Mouse (Mus musculus) myocyte (in vitro differentiated cells): ENCODE results near the gene Tbx20. TPM values are rescaled to one million over a fixed set of nuclear protein-coding genes. Genes with fewer than 3 reads are reported as not detected.

Experiments
- H3K27me3 ChIP-seq: one replicate; pipeline ENCODE4 v1.6.1; 2011; ENCODE audit not compliant: control insufficient read depth, insufficient read depth, insufficient read length
- H3K36me3 ChIP-seq: one replicate; pipeline ENCODE4 v1.6.1; 2011; ENCODE audit not compliant: control insufficient read depth, insufficient read depth
- H3K4me2 ChIP-seq: one replicate; pipeline ENCODE4 v1.6.1; 2011; ENCODE audit warnings: low read depth, control low read depth
- H3K4me3 ChIP-seq: one replicate; pipeline ENCODE4 v1.5.1; 2011; ENCODE audit warnings: mild to moderate bottlenecking, control low read depth, moderate library complexity
- H3K79me2 ChIP-seq: one replicate; pipeline ENCODE4 v1.6.1; 2011; ENCODE audit not compliant: control insufficient read depth, insufficient read depth
- H3ac ChIP-seq: one replicate; pipeline ENCODE4 v1.6.1; 2011; ENCODE audit not compliant: control insufficient read depth, insufficient read length
- CEBPB ChIP-seq: IDR thresholded peaks from 2 replicates; pipeline ENCODE4 v1.6.1; 2011; ENCODE audit warnings: mild to moderate bottlenecking, moderate library complexity; ENCODE audit not compliant: poor library complexity, insufficient read depth, severe bottlenecking
- E2F4 ChIP-seq: IDR thresholded peaks from one replicate; pipeline ENCODE4 v1.6.1; 2011; ENCODE audit warnings: mild to moderate bottlenecking, control low read depth, moderate library complexity; ENCODE audit not compliant: insufficient read depth
- MAX ChIP-seq: IDR thresholded peaks from one replicate; pipeline ENCODE4 v1.6.1; 2011; ENCODE audit warnings: low read depth, mild to moderate bottlenecking, control low read depth
- MYOD1 ChIP-seq, 3 experiments: IDR thresholded peaks; one replicate each; pipeline ENCODE4 v1.6.1; 2011; ENCODE audit warnings: control low read depth in 2 of 3, low read depth in 2 of 3, mild to moderate bottlenecking in 2 of 3, moderate library complexity in 1 of 3; ENCODE audit not compliant: insufficient read length in 2 of 3, control insufficient read depth in 1 of 3
- MYOG ChIP-seq, 3 experiments: IDR thresholded peaks; one replicate each; pipeline ENCODE4 v1.6.1; 2011; ENCODE audit warnings: control low read depth in 2 of 3, low read depth in 2 of 3, mild to moderate bottlenecking in 2 of 3; ENCODE audit not compliant: insufficient read length in 2 of 3, control insufficient read depth in 1 of 3, insufficient read depth in 1 of 3
- POLR2A ChIP-seq: IDR thresholded peaks from one replicate; pipeline ENCODE4 v1.6.1; 2011; ENCODE audit warnings: low read depth, mild to moderate bottlenecking, control low read depth, moderate library complexity; ENCODE audit not compliant: insufficient read length
- POLR2AphosphoS2 ChIP-seq: IDR thresholded peaks from one replicate; pipeline ENCODE4 v1.6.1; 2011; ENCODE audit warnings: low read depth, control low read depth; ENCODE audit not compliant: insufficient read length
- REST ChIP-seq: IDR thresholded peaks from one replicate; pipeline ENCODE4 v1.6.1; 2011; ENCODE audit warnings: mild to moderate bottlenecking, control low read depth, moderate library complexity; ENCODE audit not compliant: insufficient read depth, insufficient read length
- SRF ChIP-seq: IDR thresholded peaks from one replicate; pipeline ENCODE4 v1.6.1; 2011; ENCODE audit warnings: low read depth; ENCODE audit not compliant: control insufficient read depth, insufficient read length
- TCF12 ChIP-seq: IDR thresholded peaks from one replicate; pipeline ENCODE4 v1.6.1; 2011; ENCODE audit warnings: mild to moderate bottlenecking, control low read depth; ENCODE audit not compliant: poor library complexity, insufficient read depth, severe bottlenecking
- TCF3 ChIP-seq: IDR thresholded peaks from one replicate; pipeline ENCODE4 v1.6.1; 2011; ENCODE audit warnings: low read depth, control low read depth; ENCODE audit not compliant: insufficient read length
- USF1 ChIP-seq: IDR thresholded peaks from one replicate; pipeline ENCODE4 v1.6.1; 2011; ENCODE audit warnings: low read depth, mild to moderate bottlenecking, control low read depth, moderate library complexity
- polyA plus RNA-seq: library from polyadenylated mRNA; unstranded; fragments of >200 nt; fragmentation: generic; extraction: Trizol; gene quantifications from one replicate; pipeline ENCODE4 v1.2.1, GENCODE M21; 2012; ENCODE audit warnings: missing spikeins

Gene Tbx20
- polyA plus RNA-seq, 1 experiment = not detected

DNA sequence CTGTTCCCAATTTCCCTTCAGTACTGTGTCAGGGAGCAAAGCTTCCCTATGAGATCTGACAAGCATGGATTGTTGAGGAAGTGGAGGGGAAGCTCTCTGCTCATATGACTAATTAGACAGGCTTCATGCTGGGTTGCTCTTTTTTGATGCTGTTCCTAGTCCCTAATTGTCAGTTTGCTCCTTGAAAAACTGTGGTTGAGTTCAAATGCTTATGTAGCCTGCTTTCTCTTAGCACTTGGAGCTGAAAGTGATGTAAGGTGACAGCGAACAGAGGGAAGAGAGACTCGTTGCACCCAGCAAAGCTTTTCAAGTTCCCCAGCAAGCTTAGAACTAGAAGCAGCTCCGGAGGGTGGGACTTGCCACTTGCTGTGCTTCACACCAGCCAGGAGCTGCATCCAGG, 15.3 kb upstream of the Tbx20 start:
- Histone ChIP-seq H3ac (no peak overlapping the region), H3K4me2 (no peak overlapping the region), H3K36me3 (no peaks in the 10 kb centered on the region), H3K79me2 (no peaks in the 10 kb centered on the region), H3K27me3 (no peaks in the 10 kb centered on the region), H3K4me3 (no peak overlapping the region)
- TF ChIP-seq USF1 = no peak
- TF ChIP-seq SRF = no peak
- no peak for TF ChIP-seq MAX
- no peak for TF ChIP-seq POLR2A
- no peak for TF ChIP-seq POLR2AphosphoS2
- TF ChIP-seq REST = no peak
- TF ChIP-seq TCF3 = no peak
- TF ChIP-seq MYOD1 (IDR thresholded peaks at IDR 0.05; ENCODE audit: control insufficient read depth in 1 of 3, insufficient read length in 2 of 3, low read depth in 2 of 3) = no peak
- TF ChIP-seq CEBPB = no peak
- no peak for TF ChIP-seq TCF12
- TF ChIP-seq MYOG (IDR thresholded peaks at IDR 0.05; ENCODE audit: control insufficient read depth in 1 of 3, insufficient read depth in 1 of 3, insufficient read length in 2 of 3, low read depth in 2 of 3) = no peak
- TF ChIP-seq E2F4 = no peak

- Histone ChIP-seq H3K27me3 (peaks cover 38% of the 10 kb centered on the region), H3ac (no peak overlapping the region), H3K4me3 (no peak overlapping the region), H3K79me2 (no peaks in the 10 kb centered on the region), H3K36me3 (no peaks in the 10 kb centered on the region), H3K4me2 (no peak overlapping the region)
- no peak for TF ChIP-seq MYOG (IDR thresholded peaks at IDR 0.05; ENCODE audit: control insufficient read depth in 1 of 3, insufficient read depth in 1 of 3, insufficient read length in 2 of 3, low read depth in 2 of 3)
- no peak for TF ChIP-seq E2F4
- no peak for TF ChIP-seq SRF
- TF ChIP-seq MAX = no peak
- no peak for TF ChIP-seq CEBPB
- no peak for TF ChIP-seq POLR2A
- no peak for TF ChIP-seq MYOD1 (IDR thresholded peaks at IDR 0.05; ENCODE audit: control insufficient read depth in 1 of 3, insufficient read length in 2 of 3, low read depth in 2 of 3)
- TF ChIP-seq REST = no peak
- TF ChIP-seq USF1 = no peak
- TF ChIP-seq POLR2AphosphoS2 = no peak
- no peak for TF ChIP-seq TCF3
- TF ChIP-seq TCF12 = no peak
Measured at GRCm38 (mm10) chr9:24782338-24782737, 8.2 kb upstream of the Tbx20 start.

DNA sequence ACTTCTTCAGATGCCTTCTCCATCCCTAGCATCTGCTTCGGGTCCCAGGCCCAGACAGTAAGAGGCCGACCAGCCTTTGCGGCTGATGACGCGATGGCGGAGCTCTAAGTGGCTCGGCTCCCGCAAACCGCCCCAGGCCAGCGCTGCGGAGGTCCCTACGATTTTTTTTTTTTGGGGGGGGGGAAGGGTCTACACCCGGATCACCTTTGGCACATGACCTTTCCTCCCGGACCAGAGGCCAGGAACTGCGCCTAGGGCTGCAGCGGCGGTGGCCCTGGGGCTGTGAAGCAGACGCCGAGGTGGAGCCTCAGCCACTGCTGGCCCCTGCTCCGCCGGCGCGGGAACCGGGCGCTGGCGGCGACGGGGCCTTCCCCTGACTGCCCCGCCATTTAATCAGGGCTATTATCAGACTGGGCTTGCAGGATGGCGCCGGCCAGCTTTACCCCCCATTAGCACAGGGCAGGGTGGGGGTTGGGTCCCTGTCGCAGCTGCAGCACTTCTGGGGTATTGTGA, 6.9 kb upstream of the Tbx20 start:
- no peak for TF ChIP-seq CEBPB
- no peak for TF ChIP-seq POLR2AphosphoS2
- TF ChIP-seq MAX = no peak
- TF ChIP-seq SRF = no peak
- no peak for TF ChIP-seq REST
- no peak for TF ChIP-seq MYOD1 (IDR thresholded peaks at IDR 0.05; ENCODE audit: control insufficient read depth in 1 of 3, insufficient read length in 2 of 3, low read depth in 2 of 3)
- H3ac ChIP-seq = no peak overlapping the region
- peaks cover 47% of the 10 kb centered on the region for H3K27me3 ChIP-seq
- no peaks in the 10 kb centered on the region for H3K36me3 ChIP-seq
- no peak overlapping the region for H3K4me2 ChIP-seq
- no peak overlapping the region for H3K4me3 ChIP-seq
- H3K79me2 ChIP-seq = no peaks in the 10 kb centered on the region

GRCm38 (mm10) chr9:24780391-24780928, 6.4 kb upstream of the Tbx20 start:
- H3K4me2 ChIP-seq = no peak overlapping the region
- TF ChIP-seq E2F4 = no peak
- no peak for TF ChIP-seq MAX
- TF ChIP-seq TCF12 = no peak
- TF ChIP-seq POLR2A = no peak
- no peak for TF ChIP-seq TCF3
- TF ChIP-seq USF1 = no peak
- TF ChIP-seq REST = no peak
- TF ChIP-seq MYOG (IDR thresholded peaks at IDR 0.05; ENCODE audit: control insufficient read depth in 1 of 3, insufficient read depth in 1 of 3, insufficient read length in 2 of 3, low read depth in 2 of 3) = no peak
- TF ChIP-seq MYOD1 (IDR thresholded peaks at IDR 0.05; ENCODE audit: control insufficient read depth in 1 of 3, insufficient read length in 2 of 3, low read depth in 2 of 3) = no peak
- no peak for TF ChIP-seq SRF
- no peak for TF ChIP-seq POLR2AphosphoS2
- no peak for TF ChIP-seq CEBPB
- no peak overlapping the region for H3ac ChIP-seq
- no peaks in the 10 kb centered on the region for H3K36me3 ChIP-seq
- H3K79me2 ChIP-seq = no peaks in the 10 kb centered on the region
- no peak overlapping the region for H3K4me3 ChIP-seq
- H3K27me3 ChIP-seq = peaks cover 47% of the 10 kb centered on the region
